Mouse (Mus musculus): ENCODE measurements at regions not wholly inside any gene's neighbourhood (a gene's known extent, or its start where the extent isn't known, plus 50 kb on each side); places are given as distances from the start of the nearest gene placed in this dataset.

DNA sequence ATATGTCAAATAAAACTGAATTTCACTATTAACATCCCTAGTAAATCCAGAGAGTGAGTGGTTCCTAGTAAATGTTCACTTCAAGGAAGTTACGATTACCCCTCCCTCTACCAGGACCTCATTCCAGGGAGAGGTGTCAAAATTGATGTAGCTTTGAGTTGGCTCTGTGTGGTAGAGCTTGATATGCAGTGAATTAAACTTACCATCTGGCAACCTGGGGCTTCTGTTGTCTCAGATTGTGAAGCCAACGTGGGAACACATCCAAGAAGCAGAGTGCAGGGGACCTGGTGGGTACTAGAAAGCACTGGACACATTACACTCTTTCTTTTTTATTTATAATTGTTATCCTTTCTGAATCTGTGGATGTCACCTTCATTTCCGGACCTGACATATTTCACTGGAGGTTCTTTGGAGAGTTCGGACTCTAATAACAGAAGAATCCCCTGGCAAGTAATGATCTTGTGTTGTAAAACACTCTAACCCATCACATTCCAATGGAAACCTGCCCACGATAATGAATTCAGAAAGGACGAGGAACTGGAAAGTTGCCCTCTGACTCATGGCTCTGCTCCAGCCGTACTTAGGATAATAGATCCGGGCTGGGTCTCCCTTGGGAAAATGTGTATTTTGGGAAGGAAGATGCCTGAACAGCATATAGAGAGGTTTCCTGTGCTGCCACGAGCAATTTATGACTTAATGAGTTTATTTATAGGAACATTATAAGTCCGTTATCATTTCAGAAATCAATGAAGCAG is 295.8 kb downstream of the Plk2 start:
- peak; percentile 14 for DNase-seq

- DNase-seq: no peak
These were observed 297.9 kb downstream of the Plk2 start for GRCm38 (mm10) chr13:110692696-110693095.

DNA sequence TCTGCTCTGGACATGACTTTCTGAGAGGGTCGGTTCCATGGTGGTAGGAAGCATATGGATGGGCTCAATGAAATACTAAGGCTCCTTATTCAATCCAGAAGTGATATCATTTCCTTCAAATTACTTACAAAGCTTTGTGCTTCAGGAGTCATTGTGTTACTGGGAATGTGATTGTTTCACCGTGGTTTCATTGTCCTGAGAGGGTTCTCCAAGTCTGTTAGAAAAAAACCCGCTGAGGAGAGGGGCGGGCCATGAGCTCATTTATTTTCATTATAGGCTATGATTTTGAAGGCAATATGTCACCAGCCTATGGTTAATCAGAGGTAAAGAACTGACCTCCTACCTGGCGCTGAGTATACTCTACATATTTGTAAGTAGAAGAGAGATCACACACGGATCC is 300.0 kb downstream of the Plk2 start:
- no peak for DNase-seq

DNA sequence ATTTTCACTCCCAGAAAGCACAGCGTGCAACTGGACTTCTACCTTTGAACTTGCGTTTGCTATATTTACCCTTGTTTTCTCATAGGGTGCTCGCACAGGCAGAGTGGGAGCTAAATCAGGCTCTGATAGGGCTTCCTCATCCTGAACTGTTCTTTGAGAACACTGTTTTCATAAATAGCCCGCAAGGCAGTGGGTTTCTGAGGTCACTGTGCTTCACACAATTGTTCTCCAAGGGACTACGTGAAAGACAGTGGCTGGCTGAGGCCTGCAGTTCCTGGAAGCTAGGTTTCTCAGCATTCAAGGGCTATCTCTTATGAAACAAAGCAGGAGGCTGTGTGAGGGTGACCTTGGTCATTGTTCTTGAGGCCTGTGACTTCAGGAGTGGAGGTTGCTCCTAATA is 301.7 kb downstream of the Plk2 start:
- no peak for DNase-seq

DNA sequence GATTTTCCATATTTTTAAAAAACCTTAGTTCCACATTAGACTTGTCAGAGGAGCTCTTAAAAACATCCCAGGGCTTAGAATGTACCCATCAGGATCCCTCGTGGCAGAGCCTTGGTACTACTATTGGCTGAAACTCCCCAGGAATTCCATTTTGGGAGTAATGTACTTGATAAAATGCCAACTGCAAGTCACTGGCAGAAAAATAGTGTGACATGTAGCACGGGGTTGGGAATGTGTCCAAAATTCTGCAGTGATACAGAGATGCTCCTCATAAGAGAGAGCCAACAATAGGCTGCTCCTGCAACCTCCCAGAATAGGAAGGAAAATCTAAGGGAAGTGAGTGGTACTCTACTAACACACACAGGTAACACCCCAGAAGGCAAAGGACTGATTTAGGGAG is 309.4 kb downstream of the Plk2 start:
- DNase-seq: no peak

DNA sequence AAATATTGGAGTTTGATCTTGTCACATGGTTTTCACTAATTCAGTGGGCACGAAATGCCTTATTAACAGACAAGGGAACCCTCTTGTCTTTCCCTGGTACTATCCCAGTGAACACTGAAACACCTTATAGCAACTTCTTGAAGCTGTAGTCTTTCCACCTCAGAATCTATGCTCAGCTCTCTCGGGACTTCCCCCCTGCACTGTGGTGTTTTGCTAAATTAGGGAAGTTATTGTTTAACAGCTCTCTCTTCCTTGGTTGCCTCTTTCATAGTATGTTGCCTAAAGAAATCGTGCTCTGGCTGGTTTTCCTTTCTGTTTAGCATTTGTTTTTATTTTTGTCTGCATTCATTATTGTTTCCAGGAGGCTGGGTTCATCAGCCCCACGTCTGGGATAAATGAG is 316.0 kb downstream of the Plk2 start:
- no peak for DNase-seq

DNA sequence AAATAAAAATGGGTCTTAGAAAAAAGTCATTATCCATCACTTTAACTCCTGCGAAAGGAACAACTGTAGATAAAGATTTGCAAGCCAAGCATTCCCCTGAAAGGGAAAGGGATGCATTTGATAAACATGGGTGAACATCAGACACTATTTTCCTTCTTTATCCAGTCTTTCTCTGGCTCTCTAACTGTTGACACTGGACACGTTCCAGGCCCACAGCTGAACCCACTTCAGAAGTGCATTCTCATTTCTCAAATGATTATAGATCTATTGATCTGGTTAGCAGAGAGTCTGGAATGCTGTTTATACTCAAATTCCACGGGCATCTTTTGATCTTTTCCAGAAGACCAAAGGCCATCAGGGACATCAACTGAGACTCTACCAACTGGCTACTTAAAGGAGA is 317.7 kb downstream of the Plk2 start:
- DNase-seq: no peak

DNA sequence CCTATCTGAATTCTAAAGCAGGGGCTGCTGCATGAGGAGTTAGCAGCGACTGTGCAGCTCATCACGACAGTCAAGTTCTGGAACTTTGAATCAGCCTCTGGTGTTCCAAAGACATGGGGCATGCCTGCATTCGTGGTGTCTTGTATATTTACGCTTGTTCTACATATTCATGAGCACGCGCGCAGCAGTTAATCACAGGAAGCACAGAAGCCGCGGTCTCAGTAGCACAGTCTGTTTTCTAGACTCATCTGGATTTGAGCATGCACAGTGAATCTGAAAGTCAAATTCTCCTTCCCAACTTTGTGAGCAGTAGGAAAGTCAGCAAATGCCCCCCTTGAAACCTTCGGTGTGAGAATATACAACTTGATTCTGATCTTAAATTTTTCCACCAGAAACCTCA is 327.3 kb downstream of the Plk2 start:
- no peak for DNase-seq

DNA sequence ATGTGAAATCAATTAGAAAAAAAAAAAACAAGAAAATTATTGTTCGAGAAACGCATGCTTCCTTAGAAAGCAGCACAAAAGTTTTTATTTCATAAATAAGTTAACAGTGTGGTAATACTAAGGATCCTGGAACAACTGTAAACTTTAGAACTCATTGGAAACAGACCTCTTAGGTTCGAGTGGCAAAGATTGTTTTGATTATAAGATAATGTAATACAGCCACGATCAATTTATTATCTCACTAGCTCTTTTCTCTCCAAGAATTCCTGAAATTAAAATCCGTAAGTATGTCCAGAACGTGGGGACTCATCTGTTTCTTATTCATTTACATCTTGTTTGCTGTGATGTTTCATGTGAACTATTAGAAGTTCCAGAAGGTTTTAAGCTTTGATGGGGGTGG is 327.9 kb downstream of the Plk2 start:
- DNase-seq: no peak

- DNase-seq: no peak
These were observed 330.0 kb downstream of the Plk2 start for GRCm38 (mm10) chr13:110724836-110725235.

DNA sequence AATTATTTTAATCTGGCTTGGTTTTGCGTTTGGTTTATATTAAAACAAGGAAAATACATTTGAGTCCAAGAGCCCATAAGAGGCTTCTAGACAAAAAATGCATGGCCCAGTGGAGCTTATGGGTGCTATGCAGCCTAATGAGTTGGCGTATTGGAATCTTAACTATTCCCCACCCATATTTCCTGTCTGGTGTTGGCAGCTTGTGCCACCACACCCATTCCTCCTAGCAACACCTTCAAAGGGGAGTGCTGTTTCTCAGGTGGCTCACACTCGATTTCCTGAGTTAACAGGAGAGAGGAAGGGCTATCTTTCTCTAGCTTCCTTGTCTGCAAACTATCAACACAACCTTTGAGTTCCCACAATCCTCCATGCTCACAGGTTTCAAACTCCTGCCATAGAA is 331.0 kb downstream of the Plk2 start:
- no peak for DNase-seq

DNA sequence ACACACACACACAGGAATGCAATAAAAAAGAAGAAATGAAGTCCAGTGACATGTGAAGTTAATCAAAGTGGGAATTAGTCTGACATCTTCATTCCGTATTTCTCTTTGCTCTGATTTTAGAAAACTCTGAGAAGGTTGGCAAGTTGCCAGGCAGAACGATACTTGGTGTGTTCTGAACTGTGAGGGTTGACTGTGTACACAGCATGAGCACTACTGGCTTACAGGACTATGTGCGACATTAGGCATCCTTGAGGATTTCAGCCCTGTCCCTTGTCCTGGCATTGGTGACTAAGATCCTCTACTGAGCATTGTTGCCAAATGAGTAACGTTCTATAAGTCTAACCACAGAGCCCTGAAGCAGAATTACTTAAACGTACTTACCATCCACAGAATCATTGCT is 340.7 kb downstream of the Plk2 start:
- DNase-seq: peak; percentile 32

DNA sequence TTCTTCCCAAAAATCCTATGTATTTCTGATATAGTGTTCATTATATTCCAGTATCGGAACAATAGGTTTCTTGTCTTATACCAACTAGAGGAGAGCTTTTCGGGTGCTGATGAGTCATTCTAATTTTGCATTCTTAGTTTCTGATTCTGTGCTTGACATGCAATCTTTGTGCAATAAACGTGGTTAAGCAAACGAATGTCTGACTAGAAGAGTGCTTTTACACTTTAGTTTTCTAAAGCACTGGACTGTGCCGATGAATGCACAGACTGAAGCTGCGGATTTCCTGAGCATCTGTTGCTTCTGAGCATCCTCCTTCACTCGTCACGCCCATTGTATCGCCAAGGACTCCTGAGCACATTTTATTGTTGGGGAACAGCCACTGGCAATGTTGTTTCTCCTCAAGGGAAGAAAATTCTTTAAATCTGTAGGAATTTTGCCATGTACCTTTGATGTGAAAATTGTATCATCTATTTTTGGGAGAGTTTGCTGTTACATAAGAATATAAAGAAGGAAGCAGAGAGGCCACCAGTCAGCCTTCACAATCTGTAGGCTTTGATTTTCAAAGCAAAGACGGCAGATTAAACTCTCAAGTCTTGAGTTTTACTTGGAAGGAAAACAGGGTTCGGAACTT is 346.8 kb downstream of the Plk2 start:
- no peak for DNase-seq

DNA sequence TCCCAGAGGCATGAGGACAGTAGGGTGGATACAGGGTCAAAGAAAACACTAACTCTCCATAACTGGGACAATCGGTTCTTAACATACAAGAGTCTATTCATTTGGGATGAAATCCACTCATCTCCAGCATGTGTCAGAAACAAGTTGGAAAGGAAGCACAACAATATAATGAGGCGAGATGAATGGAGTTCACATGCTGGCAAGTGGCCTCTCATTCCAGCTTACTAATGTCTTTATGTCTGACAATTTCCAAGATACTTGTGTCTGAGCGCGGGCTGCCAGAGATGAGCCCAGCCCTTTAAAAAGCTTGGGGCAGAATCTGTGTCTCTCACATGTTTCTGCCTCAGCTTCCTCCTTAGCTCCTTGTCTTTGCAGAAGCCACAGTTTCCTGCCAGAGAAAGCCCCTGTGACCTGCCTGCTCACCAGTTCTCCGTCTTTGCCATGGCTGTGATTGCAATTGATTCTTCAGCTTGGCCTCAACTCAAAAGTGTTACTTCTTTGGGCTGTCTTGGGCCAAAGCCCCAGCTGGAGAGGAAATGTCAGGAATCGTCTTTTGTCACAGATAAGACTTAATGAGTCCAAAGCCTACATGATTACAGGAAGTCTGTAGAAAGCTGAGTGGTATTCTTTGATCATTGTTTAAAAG is 352.5 kb downstream of the Plk2 start:
- DNase-seq: no peak

GRCm38 (mm10) chr13:110752746-110753145 is 357.9 kb downstream of the Plk2 start:
- DNase-seq: no peak

GRCm38 (mm10) chr13:110754548-110754947 is 359.7 kb downstream of the Plk2 start:
- peak; percentile 9 for DNase-seq

GRCm38 (mm10) chr13:110756877-110757276 is 362.0 kb downstream of the Plk2 start:
- DNase-seq: no peak

DNA sequence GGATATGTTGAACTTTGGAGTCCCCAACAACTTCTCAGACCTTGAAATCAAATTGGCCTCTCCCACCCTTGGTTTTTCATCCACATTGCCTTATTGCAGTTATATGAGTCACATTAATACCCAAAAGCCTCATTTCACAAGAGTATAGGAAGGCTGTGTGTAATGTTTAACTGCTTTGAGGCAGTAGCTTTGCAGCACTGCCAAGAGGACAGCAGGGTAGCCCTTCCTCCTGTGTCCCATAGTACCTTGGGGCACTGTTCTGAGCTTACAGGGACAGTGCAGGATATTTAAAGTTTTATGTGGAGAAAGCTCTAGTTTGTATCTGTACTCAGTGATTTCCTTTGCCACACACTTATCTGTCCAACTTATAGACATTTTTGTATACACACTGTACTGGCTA is 374.4 kb downstream of the Plk2 start:
- no peak for DNase-seq

DNA sequence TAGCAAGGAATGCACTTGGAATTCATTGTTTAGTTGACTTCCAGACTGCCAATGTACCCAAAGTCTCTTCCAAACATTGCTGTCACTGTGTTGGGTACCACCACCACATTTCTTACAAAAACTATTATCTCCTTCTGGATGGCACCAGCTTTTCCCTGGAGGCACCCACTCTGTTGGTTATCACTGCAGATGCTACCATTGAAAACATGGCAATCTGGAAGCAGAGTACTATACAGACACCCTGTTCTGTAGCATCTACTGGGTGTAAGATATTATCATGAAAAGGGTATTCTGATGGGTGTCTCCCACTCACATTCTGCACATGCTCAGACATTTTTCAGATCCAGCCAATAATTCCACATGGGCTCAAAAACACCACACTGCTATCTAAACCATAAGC is 380.4 kb downstream of the Plk2 start:
- no peak for DNase-seq

- no peak for DNase-seq
These were observed 389.4 kb downstream of the Plk2 start for GRCm38 (mm10) chr13:110784162-110784785.

DNA sequence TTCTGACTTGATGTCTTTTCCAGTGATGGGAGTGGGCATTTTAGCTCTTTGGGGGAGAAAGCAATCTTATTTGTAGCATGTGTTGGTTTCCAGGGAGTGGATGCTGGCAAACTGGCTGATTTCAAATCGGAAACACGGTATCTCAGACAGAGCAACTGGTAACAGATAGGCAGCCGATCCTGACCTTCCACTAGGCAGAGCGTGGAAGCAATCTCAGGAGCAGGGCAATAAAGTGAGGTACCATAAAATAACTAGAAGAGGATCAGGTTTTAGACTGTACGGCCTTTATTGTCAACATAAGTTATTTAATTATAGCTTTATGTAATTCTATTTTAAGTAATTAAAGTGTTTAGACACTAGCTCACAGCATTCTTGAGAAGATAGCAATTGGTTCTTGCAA is 390.0 kb downstream of the Plk2 start:
- DNase-seq: no peak

DNA sequence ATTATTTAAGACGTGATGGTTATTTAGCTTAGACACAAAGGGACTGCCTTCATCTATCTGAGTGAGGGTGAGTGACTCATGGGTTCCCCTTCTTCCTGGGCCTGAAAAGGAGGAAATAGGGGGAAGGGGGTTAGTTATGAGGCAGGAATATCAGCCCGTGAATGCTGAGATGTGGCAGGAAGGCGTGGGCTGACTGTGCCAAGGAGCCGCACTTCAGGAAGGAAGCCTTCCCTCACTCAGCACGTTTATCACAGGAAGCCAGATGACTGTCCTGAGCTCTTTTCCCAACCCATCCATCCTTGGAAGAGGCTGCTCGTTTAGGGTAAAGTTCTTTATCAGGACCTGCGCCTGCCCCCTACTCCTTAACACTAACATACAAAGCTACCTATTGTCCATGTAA is 403.5 kb downstream of the Plk2 start:
- DNase-seq: no peak

GRCm38 (mm10) chr13:110802841-110803240 is 408.0 kb downstream of the Plk2 start:
- no peak for DNase-seq

GRCm38 (mm10) chr13:110812401-110812800 is 417.6 kb downstream of the Plk2 start:
- DNase-seq: no peak

Measured in right cerebral cortex, postnatal 4 days (tissue).